19 mouse cellular contexts compared by ENCODE assay signal in genomic region chr7:130044235-130044553, GRCm38 (mm10).
A peak's percentile ranks its signal among the peaks of the same experiment; 100 is the strongest.
DNase-seq lines count a peak whose midpoint lies in the region; ATAC-seq and TF ChIP-seq lines count a peak whose summit lies in the region.
"Had no signal": no experiment of that assay in that cellular context is flagged by ENCODE, and none has a peak within 500 bp of the region (broad histone marks: within the 10 kb centered on the region; RNA-seq: fewer than 3 reads in every experiment).

No protein-coding gene starts in this region.

- 0 out of 2 replicates have a peak overlapping the region, but pooled peaks have one; percentile 26 for H3K9ac ChIP-seq in heart, embryonic 13.5 days
- H3K9ac ChIP-seq in lung, embryonic 14.5 days: no peak overlapping the region
- H3K9ac ChIP-seq in limb, embryonic 12.5 days (replicated peaks): no peak overlapping the region
- H3K9ac ChIP-seq in stomach, embryonic 15.5 days: no peak overlapping the region
- no peak overlapping the region for H3K9ac ChIP-seq in hindbrain, postnatal 0 days (replicated peaks; ENCODE audit: low read length)
- H3K9ac ChIP-seq: forebrain, embryonic 12.5 days; heart, embryonic 15.5 days; hindbrain, embryonic 14.5 days; liver, embryonic 13.5 days; midbrain, embryonic 12.5 days; neural tube, embryonic 12.5 days had no signal

- DNase-seq in heart, postnatal 10 days: no peak
- no peak for DNase-seq in lung, embryonic 14.5 days
- DNase-seq in lung, postnatal 25 days (ENCODE audit: low spot score): no peak
- DNase-seq in hindbrain, postnatal 0 days (ENCODE audit: low spot score): no peak
- DNase-seq: adrenal gland, postnatal 14 days; cerebellum, adult 9-11 months; gastrocnemius, postnatal 25 days; kidney, adult 18-20 months; kidney, postnatal 14 days; liver, embryonic 13.5 days; spleen, adult 18-20 months had no signal

- H3K27ac ChIP-seq in heart, embryonic 13.5 days (replicated peaks): 0 out of 2 replicates have a peak overlapping the region, but pooled peaks have one; percentile 36
- peak overlapping the region; percentile 67; the same call in 1 of the 2 replicates for H3K27ac ChIP-seq in lung, embryonic 14.5 days (ENCODE audit: low read depth)
- peak overlapping the region; percentile 68 for H3K27ac ChIP-seq in limb, embryonic 12.5 days
- peak overlapping the region; percentile 79 for H3K27ac ChIP-seq in stomach, embryonic 15.5 days
- no peak overlapping the region for H3K27ac ChIP-seq in hindbrain, postnatal 0 days
- H3K27ac ChIP-seq: forebrain, embryonic 12.5 days; heart, embryonic 15.5 days; hindbrain, embryonic 14.5 days; liver, embryonic 13.5 days; midbrain, embryonic 12.5 days; neural tube, embryonic 12.5 days had no signal

- intact Hi-C loops in heart, postnatal 10 days (cut with DNase I): no loop called here

- no peaks in the 10 kb centered on the region for H3K36me3 ChIP-seq in heart, embryonic 13.5 days
- H3K36me3 ChIP-seq in lung, embryonic 14.5 days (ENCODE audit: insufficient read depth): no peaks in the 10 kb centered on the region
- no peaks in the 10 kb centered on the region for H3K36me3 ChIP-seq in limb, embryonic 12.5 days
- no peaks in the 10 kb centered on the region for H3K36me3 ChIP-seq in stomach, embryonic 15.5 days
- no peaks in the 10 kb centered on the region for H3K36me3 ChIP-seq in hindbrain, postnatal 0 days (ENCODE audit: insufficient read depth, low read length)
- H3K36me3 ChIP-seq: forebrain, embryonic 12.5 days; heart, embryonic 15.5 days; liver, embryonic 13.5 days; midbrain, embryonic 12.5 days; neural tube, embryonic 12.5 days had no signal

- TF ChIP-seq CTCF in lung, embryonic 14.5 days (IDR thresholded peaks at IDR 0.05; ENCODE audit: low read depth): no peak
- TF ChIP-seq CTCF in hindbrain, postnatal 0 days (IDR thresholded peaks at IDR 0.05; ENCODE audit: low read depth): no peak

- H3K4me3 ChIP-seq in heart, embryonic 13.5 days: no peak overlapping the region
- H3K4me3 ChIP-seq in lung, embryonic 14.5 days (ENCODE audit: low read depth, low read length): no peak overlapping the region
- no peak overlapping the region for H3K4me3 ChIP-seq in limb, embryonic 12.5 days (replicated peaks)
- no peak overlapping the region for H3K4me3 ChIP-seq in stomach, embryonic 15.5 days (replicated peaks)
- H3K4me3 ChIP-seq in hindbrain, postnatal 0 days (ENCODE audit: low read length): no peak overlapping the region
- H3K4me3 ChIP-seq: forebrain, embryonic 12.5 days; heart, embryonic 15.5 days; liver, embryonic 13.5 days; midbrain, embryonic 12.5 days; neural tube, embryonic 12.5 days had no signal

- WGBS in heart, embryonic 13.5 days: 46% methylated on average over 6 of the region's 6 CpGs
- 59% methylated on average over 6 of the region's 6 CpGs for WGBS in lung, embryonic 14.5 days
- WGBS in limb, embryonic 12.5 days: 85% methylated on average over 6 of the region's 6 CpGs
- WGBS in stomach, embryonic 15.5 days: 52% methylated on average over 6 of the region's 6 CpGs
- 81% methylated on average over 6 of the region's 6 CpGs for WGBS in hindbrain, postnatal 0 days

- H3K9me3 ChIP-seq in heart, embryonic 13.5 days: no peaks in the 10 kb centered on the region
- no peaks in the 10 kb centered on the region for H3K9me3 ChIP-seq in lung, embryonic 14.5 days (ENCODE audit: low read depth, low read length)
- H3K9me3 ChIP-seq in limb, embryonic 12.5 days: no peaks in the 10 kb centered on the region
- no peaks in the 10 kb centered on the region for H3K9me3 ChIP-seq in stomach, embryonic 15.5 days
- no peaks in the 10 kb centered on the region for H3K9me3 ChIP-seq in hindbrain, postnatal 0 days (ENCODE audit: low read length)
- H3K9me3 ChIP-seq: forebrain, embryonic 12.5 days; heart, embryonic 15.5 days; liver, embryonic 13.5 days; midbrain, embryonic 12.5 days; neural tube, embryonic 12.5 days had no signal

- ATAC-seq in heart, embryonic 13.5 days (ENCODE audit: extremely low read depth, insufficient number of reproducible peaks, low FRiP score, low TSS enrichment): no peak
- ATAC-seq in lung, embryonic 14.5 days (ENCODE audit: insufficient read depth): no peak
- no peak for ATAC-seq in limb, embryonic 12.5 days (ENCODE audit: insufficient number of reproducible peaks, insufficient read depth, low FRiP score, low TSS enrichment, low read depth)
- no peak for ATAC-seq in stomach, embryonic 15.5 days (ENCODE audit: insufficient read depth, low FRiP score, low read depth)
- no peak for ATAC-seq in hindbrain, postnatal 0 days

- H3K4me2 ChIP-seq in heart, embryonic 13.5 days: peak overlapping the region; percentile 19; the same call in 1 of the 2 replicates
- no peak overlapping the region for H3K4me2 ChIP-seq in lung, embryonic 14.5 days
- H3K4me2 ChIP-seq in limb, embryonic 12.5 days: no peak overlapping the region
- no peak overlapping the region for H3K4me2 ChIP-seq in stomach, embryonic 15.5 days
- H3K4me2 ChIP-seq in hindbrain, postnatal 0 days (ENCODE audit: low read depth, low read length): no peak overlapping the region
- H3K4me2 ChIP-seq: forebrain, embryonic 12.5 days; hindbrain, embryonic 14.5 days; liver, embryonic 13.5 days; midbrain, embryonic 12.5 days; neural tube, embryonic 12.5 days had no signal

- peaks cover 38% of the 10 kb centered on the region for H3K4me1 ChIP-seq in heart, embryonic 13.5 days
- peaks cover 31% of the 10 kb centered on the region for H3K4me1 ChIP-seq in lung, embryonic 14.5 days (ENCODE audit: insufficient read depth)
- peaks cover 20% of the 10 kb centered on the region for H3K4me1 ChIP-seq in limb, embryonic 12.5 days (replicated peaks)
- peaks cover 35% of the 10 kb centered on the region for H3K4me1 ChIP-seq in stomach, embryonic 15.5 days
- H3K4me1 ChIP-seq in hindbrain, postnatal 0 days (ENCODE audit: insufficient read depth, low read length): 0 out of 2 replicates have a peak, but pooled peaks cover 3% of the 10 kb centered on the region
- H3K4me1 ChIP-seq: liver, embryonic 13.5 days had no signal

- H3K27me3 ChIP-seq in heart, embryonic 13.5 days (replicated peaks): no peaks in the 10 kb centered on the region
- H3K27me3 ChIP-seq in lung, embryonic 14.5 days (ENCODE audit: insufficient read depth, low read length): no peaks in the 10 kb centered on the region
- no peaks in the 10 kb centered on the region for H3K27me3 ChIP-seq in limb, embryonic 12.5 days
- no peaks in the 10 kb centered on the region for H3K27me3 ChIP-seq in stomach, embryonic 15.5 days (replicated peaks)
- no peaks in the 10 kb centered on the region for H3K27me3 ChIP-seq in hindbrain, postnatal 0 days (ENCODE audit: insufficient read depth, low read length)
- H3K27me3 ChIP-seq: heart, embryonic 15.5 days; liver, embryonic 13.5 days had no signal
